Mouse (Mus musculus) cerebellum, adult 9-10 months (tissue): ENCODE measurements around the gene Syngr4.
"Not testable (repeated sequence)": the region's sequence is repeated elsewhere in the genome, so short reads cannot be mapped to it uniquely, and the experiment has no call there.

Experiments used
- DNase-seq: peaks from one replicate; pipeline ENCODE4 v3.0.0; 2022

Syngr4 gene

GRCm38 (mm10) chr7:45896517-45897257, at the start of gene Syngr4, which contains the start of gene Tmem143:
Gene Syngr4 (minus strand): TSS chr7:45896714.
Gene Tmem143 (plus strand): TSS chr7:45896941.
- peak; percentile 98 for DNase-seq

- not testable (repeated sequence) for DNase-seq
Measured at GRCm38 (mm10) chr7:45943280-45943679, 46.8 kb upstream of the Syngr4 start.

GRCm38 (mm10) chr7:45941986-45942385, 45.5 kb upstream of the Syngr4 start:
- no peak for DNase-seq

GRCm38 (mm10) chr7:45939836-45940235, 43.3 kb upstream of the Syngr4 start:
- DNase-seq, result no peak

- peak; percentile 53 for DNase-seq
Measured at GRCm38 (mm10) chr7:45935114-45935513, 38.6 kb upstream of the Syngr4 start.

- DNase-seq, result not testable (repeated sequence)
Measured at GRCm38 (mm10) chr7:45933766-45934165, 37.3 kb upstream of the Syngr4 start.

GRCm38 (mm10) chr7:45929688-45930087, 33.2 kb upstream of the Syngr4 start:
- DNase-seq, result no peak

- DNase-seq, result no peak
Measured at GRCm38 (mm10) chr7:45928626-45929295, 32.2 kb upstream of the Syngr4 start.

- no peak for DNase-seq
Measured at GRCm38 (mm10) chr7:45924429-45924816, 27.9 kb upstream of the Syngr4 start.

- DNase-seq, result peak; percentile 33
Measured at GRCm38 (mm10) chr7:45923762-45924428, 27.4 kb upstream of the Syngr4 start, which contains the start of gene Ccdc114. Gene Ccdc114 (plus strand): TSS chr7:45924072.

- DNase-seq, result peak; percentile 84
Measured at GRCm38 (mm10) chr7:45922928-45923761, 26.6 kb upstream of the Syngr4 start.

- no peak for DNase-seq
Measured at GRCm38 (mm10) chr7:45921950-45922600, 25.6 kb upstream of the Syngr4 start.

GRCm38 (mm10) chr7:45921242-45921621, 24.7 kb upstream of the Syngr4 start, which contains the start of gene Emp3:
Gene Emp3 (minus strand): TSS chr7:45921404.
- DNase-seq, result no peak

GRCm38 (mm10) chr7:45920583-45921241, 24.2 kb upstream of the Syngr4 start:
- no peak for DNase-seq

GRCm38 (mm10) chr7:45919761-45920160, 23.2 kb upstream of the Syngr4 start:
- no peak for DNase-seq

GRCm38 (mm10) chr7:45919083-45919671, 22.7 kb upstream of the Syngr4 start:
- no peak for DNase-seq

GRCm38 (mm10) chr7:45917926-45918325, 21.4 kb upstream of the Syngr4 start:
- no peak for DNase-seq

- no peak for DNase-seq
Measured at GRCm38 (mm10) chr7:45917004-45917704, 20.6 kb upstream of the Syngr4 start.

- DNase-seq, result no peak
Measured at GRCm38 (mm10) chr7:45916056-45917003, 19.8 kb upstream of the Syngr4 start.
